ENCODE assay signal across 8 mouse cellular contexts in genomic region chr11:115153699-115154292, GRCm38 (mm10). TPM values are rescaled to one million over a fixed set of nuclear protein-coding genes. Genes with fewer than 3 reads are reported as not detected.
DNase-seq lines count a peak whose midpoint lies in the region; ATAC-seq lines count a peak whose summit lies in the region.

No protein-coding gene starts in this region.

- H3K4me2 ChIP-seq in hindbrain, embryonic 16.5 days (ENCODE audit: low read length) = peak overlapping the region; percentile 48
- H3K4me2 ChIP-seq in limb, embryonic 11.5 days (ENCODE audit: low read depth, severe bottlenecking) = peak overlapping the region; percentile 42
- peak overlapping the region; percentile 32 for H3K4me2 ChIP-seq in midbrain, embryonic 11.5 days

- H3K4me1 ChIP-seq in hindbrain, embryonic 16.5 days (ENCODE audit: control insufficient read depth, insufficient read depth, low read depth, low read length) = peaks cover 7% of the 10 kb centered on the region
- H3K4me1 ChIP-seq in limb, embryonic 11.5 days (ENCODE audit: control insufficient read depth, insufficient read depth, low read length) = peaks cover 20% of the 10 kb centered on the region
- H3K4me1 ChIP-seq in midbrain, embryonic 11.5 days (ENCODE audit: control insufficient read depth, insufficient read depth, low read length) = peaks cover 3% of the 10 kb centered on the region

- H3K4me3 ChIP-seq in hindbrain, embryonic 16.5 days (ENCODE audit: low read length) = peak overlapping the region; percentile 31
- H3K4me3 ChIP-seq in limb, embryonic 11.5 days (ENCODE audit: low read depth, low read length) = peak overlapping the region; percentile 24; the same call in 1 of the 2 replicates
- H3K4me3 ChIP-seq in midbrain, embryonic 11.5 days (ENCODE audit: low read depth, low read length) = peak overlapping the region; percentile 18

- H3K27ac ChIP-seq in hindbrain, embryonic 16.5 days (ENCODE audit: low read depth, low read length) = no peak overlapping the region
- H3K27ac ChIP-seq in limb, embryonic 11.5 days (replicated peaks; ENCODE audit: low read depth, low read length) = no peak overlapping the region
- no peak overlapping the region for H3K27ac ChIP-seq in midbrain, embryonic 11.5 days (ENCODE audit: low read depth, low read length)

- DNase-seq in heart, adult 11 months = peak; percentile 98
- DNase-seq in heart, adult 8-10 months (ENCODE audit: low spot score) = no peak
- peak; percentile 83 for DNase-seq in cerebellum, adult 8-10 months
- DNase-seq in limb, embryonic 11.5 days (ENCODE audit: low spot score) = peak; percentile 90
- DNase-seq in midbrain, embryonic 11.5 days (ENCODE audit: low spot score, missing footprints) = peak; percentile 93
- peak; percentile 87 to 95 for DNase-seq in spleen, adult 18-20 months

- ATAC-seq in frontal cortex, adult (ENCODE audit: low TSS enrichment) = peak; percentile 57; the same call in 1 of the 2 replicates
- ATAC-seq in hindbrain, embryonic 16.5 days = peak; percentile 40
- ATAC-seq in limb, embryonic 11.5 days (ENCODE audit: insufficient number of reproducible peaks, low FRiP score, low TSS enrichment, low read depth) = peak; percentile 45
- peak; percentile 68 for ATAC-seq in midbrain, embryonic 11.5 days (ENCODE audit: low FRiP score)

- H3K9me3 ChIP-seq in hindbrain, embryonic 16.5 days (ENCODE audit: control insufficient read depth, low read length) = peaks cover 6% of the 10 kb centered on the region; the same call in 1 of the 2 replicates
- H3K9me3 ChIP-seq in limb, embryonic 11.5 days (ENCODE audit: control insufficient read depth, low read length) = no peaks in the 10 kb centered on the region
- H3K9me3 ChIP-seq in midbrain, embryonic 11.5 days (ENCODE audit: control insufficient read depth, low read length) = no peaks in the 10 kb centered on the region

- WGBS in hindbrain, embryonic 16.5 days = under 1% methylated on average over 35 of the region's 35 CpGs
- under 1% methylated on average over 35 of the region's 35 CpGs for WGBS in limb, embryonic 11.5 days
- 1% methylated on average over 34 of the region's 35 CpGs for WGBS in midbrain, embryonic 11.5 days

- peak overlapping the region; percentile 7 for H3K9ac ChIP-seq in hindbrain, embryonic 16.5 days (ENCODE audit: low read depth, low read length)
- H3K9ac ChIP-seq in limb, embryonic 11.5 days (ENCODE audit: low read length) = no peak overlapping the region
- no peak overlapping the region for H3K9ac ChIP-seq in midbrain, embryonic 11.5 days (ENCODE audit: low read length)

- no peaks in the 10 kb centered on the region for H3K36me3 ChIP-seq in hindbrain, embryonic 16.5 days (ENCODE audit: control insufficient read depth, insufficient read depth, low read length)
- no peaks in the 10 kb centered on the region for H3K36me3 ChIP-seq in limb, embryonic 11.5 days (ENCODE audit: control insufficient read depth, insufficient read depth, low read length)
- no peaks in the 10 kb centered on the region for H3K36me3 ChIP-seq in midbrain, embryonic 11.5 days (ENCODE audit: control insufficient read depth, insufficient read depth, low read length)

- H3K27me3 ChIP-seq in hindbrain, embryonic 16.5 days (replicated peaks; ENCODE audit: control insufficient read depth, insufficient read depth, low read length) = peaks cover 21% of the 10 kb centered on the region
- H3K27me3 ChIP-seq in limb, embryonic 11.5 days (ENCODE audit: control insufficient read depth, insufficient read depth, low read length) = peaks cover 16% of the 10 kb centered on the region
- peaks cover 29% of the 10 kb centered on the region for H3K27me3 ChIP-seq in midbrain, embryonic 11.5 days (ENCODE audit: control insufficient read depth, insufficient read depth, low read length)

RNA-seq across cellular contexts. Expression of gene Slc9a3r1, which starts 9.3 kb away (rescaled TPM):
- total RNA-seq in heart, adult 8-10 months (2022) = 1 to 10 TPM; 7.3 to 8.5 (median 8.5) TPM
- 81.5 and 93.4 TPM in 2 replicates for polyA plus RNA-seq in hindbrain, embryonic 16.5 days (2015; fragmentation: Nextera tagmentation; extraction: Ambion mirVana)
- polyA plus RNA-seq in limb, embryonic 11.5 days (2014; fragmentation: Nextera tagmentation; extraction: Ambion mirVana) = 24.9 and 29.5 TPM in 2 replicates
- 26.8 and 32.0 TPM in 2 replicates for polyA plus RNA-seq in midbrain, embryonic 11.5 days (2014; fragmentation: Nextera tagmentation; extraction: Ambion mirVana)

RNA-seq across cellular contexts. Expression of gene Cd300lf, which starts 20.0 kb away (rescaled TPM):
- under 1 TPM in 3 of 4 experiments, not detected in 1; 0.13 to 0.89 (median 0.22) TPM for total RNA-seq in heart, adult 8-10 months (2022)
- polyA plus RNA-seq in hindbrain, embryonic 16.5 days (2015; fragmentation: Nextera tagmentation; extraction: Ambion mirVana) = 0.29 and 0.32 TPM in 2 replicates
- 0.19 TPM in 1 of 2 replicates, not detected in the other for polyA plus RNA-seq in limb, embryonic 11.5 days (2014; fragmentation: Nextera tagmentation; extraction: Ambion mirVana)
- polyA plus RNA-seq in midbrain, embryonic 11.5 days (2014; fragmentation: Nextera tagmentation; extraction: Ambion mirVana) = not detected in 2 replicates

RNA-seq across cellular contexts. Expression of gene Tmem104, which starts 33.5 kb away (rescaled TPM):
- total RNA-seq in heart, adult 8-10 months (2022) = 10 to 100 TPM in 1 of 4 experiments, 1 to 10 TPM in 3; 8.7 to 10.9 (median 9.1) TPM
- polyA plus RNA-seq in hindbrain, embryonic 16.5 days (2015; fragmentation: Nextera tagmentation; extraction: Ambion mirVana) = 12.3 and 13.1 TPM in 2 replicates
- 7.7 and 9.8 TPM in 2 replicates for polyA plus RNA-seq in limb, embryonic 11.5 days (2014; fragmentation: Nextera tagmentation; extraction: Ambion mirVana)
- 6.2 and 9.2 TPM in 2 replicates for polyA plus RNA-seq in midbrain, embryonic 11.5 days (2014; fragmentation: Nextera tagmentation; extraction: Ambion mirVana)

RNA-seq across cellular contexts. Expression of gene Nat9, which starts 33.9 kb away (rescaled TPM):
- 10 to 100 TPM; 25.0 to 34.9 (median 25.9) TPM for total RNA-seq in heart, adult 8-10 months (2022)
- polyA plus RNA-seq in hindbrain, embryonic 16.5 days (2015; fragmentation: Nextera tagmentation; extraction: Ambion mirVana) = 20.9 and 24.6 TPM in 2 replicates
- 17.1 and 21.0 TPM in 2 replicates for polyA plus RNA-seq in limb, embryonic 11.5 days (2014; fragmentation: Nextera tagmentation; extraction: Ambion mirVana)
- 17.7 and 19.2 TPM in 2 replicates for polyA plus RNA-seq in midbrain, embryonic 11.5 days (2014; fragmentation: Nextera tagmentation; extraction: Ambion mirVana)
